Mouse (Mus musculus) limb, embryonic 11.5 days (tissue): ENCODE results near the gene Hivep2. TPM values are rescaled to one million over a fixed set of nuclear protein-coding genes. Genes with fewer than 3 reads are reported as not detected.
A peak's percentile ranks its signal among the peaks of the same experiment; 100 is the strongest.

ENCODE experiments used
- ATAC-seq: fragments of 200-750 bp; cut with Nextera tagmentation; 2 replicates; pipeline ENCODE4 v1.8.0; 2017; ENCODE audit warnings: low read depth; ENCODE audit not compliant: insufficient number of reproducible peaks, low FRiP score, low TSS enrichment
- DNase-seq: peaks from one replicate; pipeline ENCODE4 v3.0.0-alpha.2; 2015; ENCODE audit warnings: low spot score
- H3K27ac ChIP-seq: fragments of 300-500 bp; sonication (generic); replicated peaks from 2 replicates; pipeline ENCODE4 v1.5.1; 2014; ENCODE audit warnings: low read depth, mild to moderate bottlenecking, low read length
- H3K27me3 ChIP-seq: fragments of 300-500 bp; sonication (generic); 2 replicates; pipeline ENCODE4 v1.6.1; 2014; ENCODE audit warnings: mild to moderate bottlenecking, low read length, mixed read lengths; ENCODE audit not compliant: control insufficient read depth, insufficient read depth
- H3K36me3 ChIP-seq: fragments of 300-500 bp; sonication (generic); 2 replicates; pipeline ENCODE4 v1.6.1; 2014; ENCODE audit warnings: mild to moderate bottlenecking, low read length, moderate library complexity, mixed read lengths; ENCODE audit not compliant: control insufficient read depth, insufficient read depth
- H3K4me1 ChIP-seq: fragments of 300-500 bp; sonication (generic); 2 replicates; pipeline ENCODE4 v1.6.1; 2014; ENCODE audit warnings: low read length, mixed read lengths; ENCODE audit not compliant: control insufficient read depth, insufficient read depth
- H3K4me2 ChIP-seq: fragments of 300-500 bp; sonication (generic); 2 replicates; pipeline ENCODE4 v1.6.1; 2014; ENCODE audit warnings: low read depth, mild to moderate bottlenecking, moderate library complexity; ENCODE audit not compliant: severe bottlenecking
- H3K4me3 ChIP-seq: fragments of 300-500 bp; sonication (generic); 2 replicates; pipeline ENCODE4 v1.5.1; 2014; ENCODE audit warnings: low read depth, low read length
- H3K9ac ChIP-seq: fragments of 300-500 bp; sonication (generic); 2 replicates; pipeline ENCODE4 v1.6.1; 2014; ENCODE audit warnings: mild to moderate bottlenecking, low read length
- H3K9me3 ChIP-seq: fragments of 300-500 bp; sonication (generic); 2 replicates; pipeline ENCODE4 v1.6.1; 2016; ENCODE audit warnings: low read length; ENCODE audit not compliant: control insufficient read depth
- WGBS: fragments of 180-500 bp; shearing (Covaris S2); extraction: QIAGEN DNeasy Blood & Tissue Kit; methylation state at CpG from one replicate; pipeline ENCODE4 v1.1.7; 2014; 5-methylcytosine and 5-hydroxymethylcytosine counted together
- polyA plus RNA-seq: library from polyadenylated mRNA; unstranded; fragments of >200 nt; fragmentation: Nextera tagmentation; extraction: Ambion mirVana; gene quantifications from 2 replicates; pipeline ENCODE4 v1.2.1, GENCODE M21; 2014

Hivep2 gene
- polyA plus RNA-seq, 1 experiment from 2014 or later, result 1.7 TPM

DNA sequence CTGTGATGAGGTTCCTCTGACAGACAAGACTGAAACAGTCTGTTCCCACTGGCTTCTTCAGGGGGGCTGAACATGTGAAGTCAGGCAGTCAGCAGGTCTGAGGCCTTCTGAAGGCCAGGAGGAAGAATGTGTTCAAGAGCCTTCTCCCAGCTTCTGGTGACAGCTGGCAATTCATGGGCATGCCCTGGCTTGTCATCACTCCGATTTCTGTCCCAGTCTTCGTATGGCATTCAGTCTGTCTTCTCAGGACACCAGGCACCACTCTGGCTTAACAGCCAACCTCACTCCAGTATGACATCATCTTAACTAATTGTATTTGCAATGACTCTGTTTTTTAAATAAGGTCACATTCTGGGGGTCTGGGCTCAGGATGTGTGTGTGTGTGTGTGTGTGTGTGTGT, 25.0 kb downstream of the Hivep2 start:
- Histone ChIP-seq H3K27ac (no peak overlapping the region), H3K4me3 (no peak overlapping the region), H3K9ac (no peak overlapping the region), H3K36me3 (no peaks in the 10 kb centered on the region), H3K4me2 (no peak overlapping the region), H3K9me3 (no peaks in the 10 kb centered on the region), H3K4me1 (no peaks in the 10 kb centered on the region), H3K27me3 (no peaks in the 10 kb centered on the region)
- WGBS, result 90% methylated on average over 2 of the region's 2 CpGs
- ATAC-seq (no peak), DNase-seq (no peak)

- no peaks in the 10 kb centered on the region for H3K9me3 ChIP-seq
- no peak overlapping the region for H3K4me2 ChIP-seq
- DNase-seq (no peak), ATAC-seq (no peak)
- H3K27me3 ChIP-seq, result no peaks in the 10 kb centered on the region
- 83% methylated on average over 6 of the region's 6 CpGs for WGBS
- no peaks in the 10 kb centered on the region for H3K36me3 ChIP-seq
- no peak overlapping the region for H3K4me3 ChIP-seq
- H3K27ac ChIP-seq, result no peak overlapping the region
- no peak overlapping the region for H3K9ac ChIP-seq
- no peaks in the 10 kb centered on the region for H3K4me1 ChIP-seq
Measured at GRCm38 (mm10) chr10:13993411-13993810, 27.5 kb downstream of the Hivep2 start.

DNA sequence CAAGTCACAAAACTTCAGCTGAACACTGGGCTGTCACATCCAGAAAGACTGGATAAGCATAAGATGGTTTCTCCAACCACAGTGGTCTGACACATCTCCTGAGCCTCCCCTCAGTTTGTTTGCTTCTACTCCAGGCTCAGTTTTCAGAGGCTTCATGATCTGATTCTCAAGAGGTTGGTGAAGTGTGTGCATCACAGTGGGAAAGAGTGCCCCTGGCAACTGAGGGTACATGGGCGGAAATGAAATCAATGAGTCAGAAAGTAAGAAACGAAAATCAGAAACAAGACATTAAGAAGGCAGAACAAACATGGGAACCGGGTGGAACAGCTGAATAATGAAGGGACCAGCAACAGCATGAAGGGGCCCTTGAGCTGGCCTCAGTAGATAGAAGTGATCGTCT, 31.5 kb downstream of the Hivep2 start:
- H3K4me3 ChIP-seq, result no peak overlapping the region
- DNase-seq, result no peak
- H3K4me2 ChIP-seq, result no peak overlapping the region
- no peak for ATAC-seq
- H3K9me3 ChIP-seq, result no peaks in the 10 kb centered on the region
- no peak overlapping the region for H3K27ac ChIP-seq
- no peaks in the 10 kb centered on the region for H3K4me1 ChIP-seq
- H3K36me3 ChIP-seq, result no peaks in the 10 kb centered on the region
- no peak overlapping the region for H3K9ac ChIP-seq
- no peaks in the 10 kb centered on the region for H3K27me3 ChIP-seq
- 86% methylated on average over 4 of the region's 4 CpGs for WGBS

DNA sequence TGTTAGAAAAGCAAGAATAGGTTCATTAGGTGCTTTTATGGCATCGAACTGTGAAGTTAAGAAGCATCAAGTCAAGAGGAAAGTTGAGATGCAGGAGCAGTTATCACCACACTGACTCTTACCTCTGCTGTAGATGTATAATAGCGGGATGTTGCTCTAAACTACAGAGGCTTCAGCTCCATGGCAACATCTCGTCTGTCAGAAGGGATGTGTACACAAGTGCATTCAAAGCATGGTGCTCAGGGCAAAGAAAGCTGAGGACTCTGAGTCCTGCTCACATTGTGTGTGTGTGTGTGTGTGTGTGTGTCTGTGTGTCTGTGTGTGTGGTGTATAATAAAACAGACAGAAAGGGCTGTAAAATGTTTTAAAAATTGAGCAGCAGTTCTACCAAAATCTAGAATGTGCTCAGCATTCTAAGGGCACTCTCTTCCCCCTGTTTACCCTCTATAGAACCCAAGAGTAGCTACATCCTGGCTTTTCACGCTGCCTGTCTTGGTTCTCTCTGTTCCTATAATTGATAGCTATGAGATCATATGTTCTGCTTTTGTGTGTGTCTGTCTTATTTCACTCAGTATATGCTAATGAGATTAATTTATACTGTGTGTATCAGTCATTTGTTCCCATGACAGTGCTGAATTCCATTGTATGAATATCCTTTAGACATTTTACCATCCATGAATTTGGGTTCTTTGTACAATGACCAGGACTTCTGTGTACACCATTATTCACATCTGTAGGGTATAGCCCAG, 39.1 kb downstream of the Hivep2 start:
- H3K4me2 ChIP-seq, result no peak overlapping the region
- no peak overlapping the region for H3K27ac ChIP-seq
- H3K9ac ChIP-seq, result no peak overlapping the region
- no peak for DNase-seq
- H3K36me3 ChIP-seq, result no peaks in the 10 kb centered on the region
- H3K4me3 ChIP-seq, result no peak overlapping the region
- no peak for ATAC-seq
- no peaks in the 10 kb centered on the region for H3K4me1 ChIP-seq
- no peaks in the 10 kb centered on the region for H3K9me3 ChIP-seq
- 78% methylated on average over 4 of the region's 4 CpGs for WGBS
- H3K27me3 ChIP-seq, result no peaks in the 10 kb centered on the region

DNA sequence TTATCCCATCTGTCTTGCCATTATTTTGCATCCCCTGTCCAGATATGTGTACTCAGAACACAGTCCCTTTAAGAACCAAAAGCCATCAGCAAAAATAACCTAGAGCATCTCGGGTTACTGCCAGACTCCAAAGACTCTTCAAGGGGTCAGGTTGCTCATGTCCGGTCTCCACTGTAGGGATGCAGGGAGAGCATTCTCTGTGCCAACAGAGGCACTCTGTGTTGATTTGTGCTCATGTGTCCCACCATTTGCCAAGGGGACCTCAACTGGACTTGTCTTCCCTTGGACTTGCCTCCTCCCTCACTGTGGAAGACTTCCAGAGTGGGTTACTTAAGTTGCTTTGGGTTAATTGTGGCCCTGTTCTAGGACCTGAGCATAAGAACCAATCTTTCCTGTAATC, 43.8 kb downstream of the Hivep2 start:
- Histone ChIP-seq H3K4me2 (no peak overlapping the region), H3K9ac (no peak overlapping the region), H3K27ac (no peak overlapping the region), H3K9me3 (no peaks in the 10 kb centered on the region), H3K36me3 (no peaks in the 10 kb centered on the region), H3K4me1 (no peaks in the 10 kb centered on the region), H3K4me3 (no peak overlapping the region), H3K27me3 (no peaks in the 10 kb centered on the region)
- ATAC-seq (no peak), DNase-seq (no peak)
- 65% methylated on average over 2 of the region's 2 CpGs for WGBS

DNA sequence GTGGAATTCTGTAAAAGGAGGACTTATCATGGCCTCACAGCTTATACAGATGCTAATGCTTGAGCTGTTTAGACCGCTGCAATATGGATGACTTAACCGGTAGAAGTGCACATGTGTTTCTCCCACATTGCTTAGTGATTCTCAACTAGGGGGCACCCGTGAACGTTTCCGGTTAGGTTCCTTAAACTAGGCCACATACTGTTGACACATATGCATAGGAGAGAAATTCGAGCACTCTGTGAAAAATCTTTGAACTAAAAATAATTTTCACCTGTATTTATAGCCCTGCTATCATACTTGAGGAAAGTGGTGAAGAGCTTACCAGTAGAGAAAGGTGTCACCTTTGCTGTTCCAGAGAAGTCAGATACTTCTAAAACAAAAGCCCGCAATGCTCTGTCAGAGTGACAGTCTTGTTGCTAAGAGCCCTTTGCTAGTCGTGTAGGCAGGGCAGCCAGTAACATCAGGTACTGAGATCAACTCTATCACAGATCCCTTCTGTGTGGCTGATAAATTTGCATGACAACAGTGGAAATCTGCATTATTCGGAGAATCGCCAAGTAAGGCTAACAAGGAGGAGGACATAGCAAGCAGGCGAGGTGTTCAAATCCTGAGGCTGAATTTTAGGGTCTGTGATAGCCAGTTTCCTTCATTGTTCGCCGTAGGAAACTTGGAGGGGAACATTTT, 50.6 kb downstream of the Hivep2 start:
- Histone ChIP-seq H3K27me3 (no peaks in the 10 kb centered on the region), H3K4me2 (no peak overlapping the region), H3K4me3 (no peak overlapping the region), H3K9me3 (no peaks in the 10 kb centered on the region), H3K4me1 (0 out of 2 replicates have a peak, but pooled peaks cover 2% of the 10 kb centered on the region), H3K9ac (no peak overlapping the region), H3K27ac (no peak overlapping the region), H3K36me3 (no peaks in the 10 kb centered on the region)
- no peak for DNase-seq
- 58% methylated on average over 13 of the region's 13 CpGs for WGBS
- no peak for ATAC-seq

DNA sequence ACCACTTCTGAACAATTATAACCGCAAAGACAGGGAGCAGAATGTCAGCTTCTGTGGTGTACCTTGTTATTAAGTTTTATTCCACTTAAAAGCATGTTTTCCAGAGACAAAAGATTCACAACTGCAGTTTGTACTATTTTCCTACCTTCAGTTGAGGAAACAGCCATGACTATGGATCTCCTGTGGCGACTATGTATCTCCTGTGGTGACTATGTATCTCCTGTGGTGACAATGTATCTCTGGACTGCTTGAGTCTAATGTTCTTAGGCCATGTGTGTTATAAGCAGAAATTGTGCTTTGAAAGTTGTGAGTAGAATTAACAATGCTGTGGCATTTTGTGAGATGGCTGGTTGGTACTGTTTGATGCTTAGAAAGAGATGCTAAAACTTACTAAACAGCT, 51.5 kb downstream of the Hivep2 start:
- Histone ChIP-seq H3K9me3 (no peaks in the 10 kb centered on the region), H3K36me3 (no peaks in the 10 kb centered on the region), H3K9ac (no peak overlapping the region), H3K4me3 (no peak overlapping the region), H3K27me3 (no peaks in the 10 kb centered on the region), H3K4me1 (0 out of 2 replicates have a peak, but pooled peaks cover 2% of the 10 kb centered on the region), H3K27ac (no peak overlapping the region), H3K4me2 (no peak overlapping the region)
- DNase-seq (no peak), ATAC-seq (no peak)
- 63% methylated on average over 2 of the region's 2 CpGs for WGBS

DNA sequence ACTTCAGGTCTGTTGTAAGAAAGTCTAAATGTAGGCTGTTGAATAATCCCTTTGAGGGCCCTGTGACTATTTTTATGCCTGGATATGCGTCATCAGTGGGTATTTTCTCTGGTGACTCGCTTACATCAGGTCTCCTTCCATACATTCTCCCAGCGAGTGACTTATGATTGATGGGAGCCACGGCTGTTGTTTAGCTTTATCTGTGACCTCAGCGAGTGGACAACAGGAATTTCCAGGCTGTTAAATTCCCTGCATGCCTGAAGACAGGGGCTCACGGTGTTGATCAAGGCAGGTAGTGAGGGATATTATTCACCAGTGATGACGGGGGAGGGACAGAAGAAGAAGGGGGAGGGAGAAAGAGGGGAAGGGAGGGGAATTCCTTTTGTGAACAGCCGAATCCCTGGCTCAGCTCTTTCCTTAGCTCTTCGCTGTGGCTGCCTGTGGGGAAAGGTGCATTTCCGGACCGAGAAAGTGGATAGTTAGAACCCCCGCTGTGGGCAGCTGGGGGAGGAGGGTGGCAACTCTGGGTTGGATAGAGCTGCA, 52.0 kb downstream of the Hivep2 start:
- WGBS, result 3% methylated on average over 12 of the region's 12 CpGs
- H3K4me1 ChIP-seq, result 0 out of 2 replicates have a peak, but pooled peaks cover 2% of the 10 kb centered on the region
- H3K4me2 ChIP-seq, result peak overlapping the region; percentile 29; the same call in 1 of the 2 replicates
- H3K9me3 ChIP-seq, result no peaks in the 10 kb centered on the region
- H3K36me3 ChIP-seq, result no peaks in the 10 kb centered on the region
- 0 out of 2 replicates have a peak, but pooled peaks have one; percentile 21 for ATAC-seq
- no peak overlapping the region for H3K4me3 ChIP-seq
- H3K27me3 ChIP-seq, result no peaks in the 10 kb centered on the region
- DNase-seq, result peak; percentile 28
- no peak overlapping the region for H3K27ac ChIP-seq
- no peak overlapping the region for H3K9ac ChIP-seq
